Mouse (Mus musculus): ENCODE measurements around the gene Gm11111.

Gene Gm11111

GRCm38 (mm10) chr5:98582051-98582450 lies 29.6 kb downstream of the Gm11111 start:
- in situ Hi-C loops (cut with MboI, MseI): no loop called here

- in situ Hi-C loops (cut with MboI, MseI): no loop called here
Measured at GRCm38 (mm10) chr5:98585915-98586314, 33.4 kb downstream of the Gm11111 start.
